Mouse (Mus musculus): Measurements from ENCODE around the gene Ins1.

Gene Ins1

DNA sequence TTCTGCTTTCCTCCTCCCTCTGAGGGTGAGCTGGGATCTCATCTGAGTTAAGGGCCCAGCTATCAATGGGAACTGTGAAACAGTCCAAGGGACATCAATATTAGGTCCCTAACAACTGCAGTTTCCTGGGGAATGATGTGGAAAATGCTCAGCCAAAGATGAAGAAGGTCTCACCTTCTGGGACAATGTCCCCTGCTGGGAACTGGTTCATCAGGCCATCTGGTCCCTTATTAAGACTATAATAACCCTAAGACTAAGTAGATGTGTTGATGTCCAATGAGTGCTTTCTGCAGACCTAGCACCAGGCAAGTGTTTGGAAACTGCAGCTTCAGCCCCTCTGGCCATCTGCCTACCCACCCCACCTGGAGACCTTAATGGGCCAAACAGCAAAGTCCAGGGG, at the start of gene Ins1:
TSS of gene Ins1 (plus strand) at position 301 of the 400 bp plus-strand sequence.
- DNase-seq = no peak
